Mouse (Mus musculus): ENCODE measurements around the gene Amph. TPM values are rescaled to one million over a fixed set of nuclear protein-coding genes. Genes with fewer than 3 reads are reported as not detected.
"Not testable (repeated sequence)": the region's sequence is repeated elsewhere in the genome, so short reads cannot be mapped to it uniquely, and the experiment has no call there.

Gene Amph
- polyA plus RNA-seq, 1 experiment from 2014 or later = 3.7 TPM

DNA sequence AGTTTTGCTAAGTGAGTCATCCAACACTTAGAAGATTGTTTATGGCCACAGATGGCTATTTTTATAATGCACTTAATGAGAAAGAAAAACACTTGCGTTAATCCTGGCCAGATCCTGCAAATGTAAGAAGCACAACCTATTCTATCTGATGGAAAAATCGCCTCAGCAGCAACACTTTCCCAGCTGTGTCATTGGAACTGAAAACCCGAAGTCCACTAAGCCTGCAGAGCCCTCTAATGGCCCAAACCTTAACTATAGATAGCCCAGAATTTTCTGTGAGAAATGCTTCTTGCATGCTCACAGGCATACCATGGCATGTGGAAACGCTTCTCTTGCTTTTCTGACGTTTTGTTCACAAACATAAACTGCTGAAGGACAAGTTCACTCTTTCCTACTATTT, 158.4 kb downstream of the Amph start:
- Histone ChIP-seq H3K4me3 (ENCODE audit: low read depth, low read length) (no peak overlapping the region), H3K4me2 (ENCODE audit: low read depth, low read length) (no peak overlapping the region), H3K9ac (ENCODE audit: low read depth, low read length) (no peak overlapping the region), H3K27me3 (replicated peaks; ENCODE audit: control insufficient read depth, insufficient read depth, low read length) (no peaks in the 10 kb centered on the region), H3K36me3 (ENCODE audit: control insufficient read depth, insufficient read depth, low read length) (no peaks in the 10 kb centered on the region), H3K27ac (replicated peaks; ENCODE audit: low read depth, low read length) (no peak overlapping the region), H3K4me1 (ENCODE audit: control insufficient read depth, insufficient read depth, low read length) (no peaks in the 10 kb centered on the region), H3K9me3 (ENCODE audit: control insufficient read depth, low read length) (no peaks in the 10 kb centered on the region)
- WGBS = 53% methylated on average over 5 of the region's 5 CpGs
- ATAC-seq (ENCODE audit: low read depth) = no peak
- peak; percentile 11 for DNase-seq (ENCODE audit: low spot score)

DNA sequence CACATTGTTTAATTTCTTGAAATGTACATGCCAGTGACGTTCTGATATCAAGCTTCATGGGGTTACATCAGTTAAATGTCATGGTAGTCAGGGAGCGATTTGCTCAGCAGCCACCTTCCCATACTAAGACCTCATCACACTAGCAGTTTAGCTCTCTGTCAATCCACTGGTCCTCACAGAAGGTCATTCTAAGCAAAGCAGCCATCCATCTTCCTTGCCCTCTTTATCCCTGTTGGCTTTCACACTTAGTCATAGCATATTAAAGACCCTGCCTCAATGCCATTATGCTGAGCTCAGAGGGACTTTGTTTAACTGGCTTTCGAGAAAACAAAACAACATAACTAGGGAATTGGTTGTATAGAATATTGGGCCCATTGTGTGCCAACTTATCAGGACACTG, 161.3 kb downstream of the Amph start:
- Histone ChIP-seq H3K9ac (ENCODE audit: low read depth, low read length) (no peak overlapping the region), H3K27me3 (replicated peaks; ENCODE audit: control insufficient read depth, insufficient read depth, low read length) (no peaks in the 10 kb centered on the region), H3K4me3 (ENCODE audit: low read depth, low read length) (no peak overlapping the region), H3K4me1 (ENCODE audit: control insufficient read depth, insufficient read depth, low read length) (no peaks in the 10 kb centered on the region), H3K9me3 (ENCODE audit: control insufficient read depth, low read length) (no peaks in the 10 kb centered on the region), H3K36me3 (ENCODE audit: control insufficient read depth, insufficient read depth, low read length) (no peaks in the 10 kb centered on the region), H3K27ac (replicated peaks; ENCODE audit: low read depth, low read length) (no peak overlapping the region), H3K4me2 (ENCODE audit: low read depth, low read length) (no peak overlapping the region)
- ATAC-seq (ENCODE audit: low read depth) (no peak), DNase-seq (ENCODE audit: low spot score) (no peak)
- 66% methylated on average over 3 of the region's 3 CpGs for WGBS

DNA sequence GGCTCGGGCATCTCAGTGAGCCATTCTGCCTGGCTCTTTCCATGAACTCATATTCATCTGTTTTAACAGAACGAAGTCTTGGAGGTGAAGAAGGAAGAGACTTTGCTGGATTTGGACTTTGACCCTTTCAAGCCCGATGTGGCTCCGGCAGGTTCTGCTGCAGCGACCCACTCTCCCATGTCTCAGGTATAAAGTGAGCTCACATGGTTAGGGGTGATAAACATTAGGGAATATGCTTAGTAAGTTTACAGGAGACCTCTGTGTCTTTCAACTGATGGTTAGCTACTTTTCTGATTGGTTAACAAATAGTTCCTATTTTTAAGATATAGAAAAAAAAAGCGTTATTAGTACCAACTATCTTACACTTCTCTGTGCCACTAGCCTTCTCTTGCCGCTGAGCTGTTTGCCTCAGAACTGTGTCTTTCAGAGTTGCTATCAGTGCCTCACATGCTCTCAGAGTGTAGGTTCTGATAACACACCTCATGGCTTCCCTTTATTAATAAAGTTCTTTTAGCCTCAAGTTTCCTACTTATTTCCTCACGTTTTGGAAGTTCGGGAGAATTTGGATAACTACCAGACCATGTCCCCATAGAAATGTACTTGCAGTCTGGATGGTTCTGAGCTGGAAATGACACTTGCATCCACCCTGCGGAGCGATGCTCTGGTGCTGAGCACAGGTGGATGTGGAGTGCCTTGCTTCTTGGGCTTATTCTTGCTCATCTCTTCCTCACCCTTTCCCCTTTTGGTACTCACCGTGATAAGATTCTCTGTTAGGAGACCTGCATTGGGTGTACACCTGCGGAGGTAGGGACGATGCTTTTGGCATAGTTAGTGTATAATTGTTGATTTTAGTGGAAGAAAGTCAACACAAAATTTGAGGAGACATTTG, 165.3 kb downstream of the Amph start:
- H3K4me2 ChIP-seq (ENCODE audit: low read depth, low read length) = no peak overlapping the region
- no peaks in the 10 kb centered on the region for H3K9me3 ChIP-seq (ENCODE audit: control insufficient read depth, low read length)
- WGBS = 88% methylated on average over 14 of the region's 14 CpGs
- no peaks in the 10 kb centered on the region for H3K27me3 ChIP-seq (replicated peaks; ENCODE audit: control insufficient read depth, insufficient read depth, low read length)
- H3K36me3 ChIP-seq (ENCODE audit: control insufficient read depth, insufficient read depth, low read length) = no peaks in the 10 kb centered on the region
- no peak overlapping the region for H3K4me3 ChIP-seq (ENCODE audit: low read depth, low read length)
- no peak overlapping the region for H3K27ac ChIP-seq (replicated peaks; ENCODE audit: low read depth, low read length)
- H3K9ac ChIP-seq (ENCODE audit: low read depth, low read length) = no peak overlapping the region
- no peak for ATAC-seq (ENCODE audit: low read depth)
- DNase-seq (ENCODE audit: low spot score) = no peak
- H3K4me1 ChIP-seq (ENCODE audit: control insufficient read depth, insufficient read depth, low read length) = no peaks in the 10 kb centered on the region

DNA sequence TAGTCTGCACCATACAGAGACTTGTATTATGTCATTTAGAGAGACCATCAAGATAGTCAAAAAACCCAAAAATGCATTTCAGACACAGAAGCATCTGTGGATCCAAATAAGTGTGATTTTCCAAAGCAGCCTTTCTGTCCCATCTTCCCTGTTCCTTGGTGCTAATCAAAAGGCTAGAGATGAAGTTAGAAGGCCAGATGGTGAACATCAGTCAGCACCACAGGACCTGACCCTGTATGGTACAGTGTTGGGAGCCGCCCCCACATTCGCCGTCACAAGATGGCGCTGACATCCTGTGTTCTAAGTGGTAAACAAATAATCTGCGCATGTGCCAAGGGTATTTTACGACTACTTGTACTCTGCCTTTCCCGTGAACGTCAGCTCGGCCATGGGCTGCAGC, 166.8 kb downstream of the Amph start:
- not testable (repeated sequence) for H3K9me3 ChIP-seq (ENCODE audit: control insufficient read depth, low read length); H3K4me3 ChIP-seq (ENCODE audit: low read depth, low read length); H3K27ac ChIP-seq (replicated peaks; ENCODE audit: low read depth, low read length); H3K36me3 ChIP-seq (ENCODE audit: control insufficient read depth, insufficient read depth, low read length); H3K27me3 ChIP-seq (replicated peaks; ENCODE audit: control insufficient read depth, insufficient read depth, low read length); H3K4me1 ChIP-seq (ENCODE audit: control insufficient read depth, insufficient read depth, low read length); DNase-seq (ENCODE audit: low spot score); H3K4me2 ChIP-seq (ENCODE audit: low read depth, low read length); H3K9ac ChIP-seq (ENCODE audit: low read depth, low read length); ATAC-seq (ENCODE audit: low read depth)
- 93% methylated on average over 4 of the region's 9 CpGs for WGBS

DNA sequence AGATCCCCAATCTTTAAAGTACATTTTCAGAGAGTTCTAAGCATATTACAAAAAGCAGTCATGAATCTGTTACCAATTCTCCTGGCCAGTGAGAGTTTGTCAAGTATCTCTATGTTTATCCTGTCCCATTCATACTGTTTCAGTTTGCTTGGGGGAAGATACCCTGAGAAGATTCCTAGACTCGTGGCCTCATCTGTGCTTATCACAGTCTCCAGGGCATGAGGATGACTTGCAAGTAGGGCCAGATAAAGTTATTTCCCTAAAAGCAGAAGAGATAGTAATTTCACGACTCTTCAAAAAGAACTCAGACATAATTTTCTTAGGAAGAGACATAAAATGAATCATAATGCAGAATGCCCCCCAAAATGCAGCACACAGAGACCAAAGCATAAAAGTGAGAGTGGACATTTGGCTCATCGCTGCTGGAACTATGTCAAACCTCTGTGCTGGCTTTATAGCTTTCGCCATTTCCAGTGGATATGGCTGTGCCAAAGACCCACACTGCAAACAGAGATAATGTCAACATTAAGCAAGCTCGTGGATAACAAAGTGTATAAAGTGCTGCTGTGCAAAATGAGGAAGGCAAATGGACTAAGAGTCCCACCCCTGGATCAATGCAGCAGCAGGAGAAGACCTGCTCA, 179.0 kb downstream of the Amph start:
- no peaks in the 10 kb centered on the region for H3K27me3 ChIP-seq (replicated peaks; ENCODE audit: control insufficient read depth, insufficient read depth, low read length)
- WGBS = 80% methylated on average over 5 of the region's 5 CpGs
- no peak overlapping the region for H3K27ac ChIP-seq (replicated peaks; ENCODE audit: low read depth, low read length)
- no peak for DNase-seq (ENCODE audit: low spot score)
- ATAC-seq (ENCODE audit: low read depth) = no peak
- no peaks in the 10 kb centered on the region for H3K9me3 ChIP-seq (ENCODE audit: control insufficient read depth, low read length)
- H3K4me3 ChIP-seq (ENCODE audit: low read depth, low read length) = no peak overlapping the region
- H3K9ac ChIP-seq (ENCODE audit: low read depth, low read length) = no peak overlapping the region
- H3K36me3 ChIP-seq (ENCODE audit: control insufficient read depth, insufficient read depth, low read length) = no peaks in the 10 kb centered on the region
- no peak overlapping the region for H3K4me2 ChIP-seq (ENCODE audit: low read depth, low read length)
- no peaks in the 10 kb centered on the region for H3K4me1 ChIP-seq (ENCODE audit: control insufficient read depth, insufficient read depth, low read length)

DNA sequence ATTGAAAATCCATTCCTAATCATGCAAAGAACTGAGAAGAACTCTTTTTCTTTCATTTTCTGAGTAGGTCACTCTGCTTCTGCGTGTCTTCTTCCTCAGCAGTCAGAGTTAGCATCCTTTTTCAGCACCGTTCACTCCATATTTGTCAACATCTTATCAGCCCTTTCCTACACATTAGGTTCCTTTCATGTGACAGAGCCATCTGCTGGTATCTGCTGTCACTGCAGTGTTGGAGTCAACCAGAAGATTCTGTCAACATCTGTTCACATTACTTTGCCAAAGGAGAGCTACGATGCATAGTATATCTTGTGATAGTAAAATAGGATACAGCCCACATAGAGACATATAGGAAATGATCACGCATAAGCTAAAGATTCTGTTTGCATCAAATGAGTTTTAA, 185.8 kb downstream of the Amph start:
- no peaks in the 10 kb centered on the region for H3K9me3 ChIP-seq (ENCODE audit: control insufficient read depth, low read length)
- no peak overlapping the region for H3K27ac ChIP-seq (replicated peaks; ENCODE audit: low read depth, low read length)
- DNase-seq (ENCODE audit: low spot score) = peak; percentile 36
- H3K9ac ChIP-seq (ENCODE audit: low read depth, low read length) = no peak overlapping the region
- H3K4me3 ChIP-seq (ENCODE audit: low read depth, low read length) = no peak overlapping the region
- H3K4me1 ChIP-seq (ENCODE audit: control insufficient read depth, insufficient read depth, low read length) = 0 out of 2 replicates have a peak, but pooled peaks cover 3% of the 10 kb centered on the region
- no peaks in the 10 kb centered on the region for H3K27me3 ChIP-seq (replicated peaks; ENCODE audit: control insufficient read depth, insufficient read depth, low read length)
- WGBS = 32% methylated on average over 4 of the region's 4 CpGs
- ATAC-seq (ENCODE audit: low read depth) = no peak
- H3K4me2 ChIP-seq (ENCODE audit: low read depth, low read length) = no peak overlapping the region
- no peaks in the 10 kb centered on the region for H3K36me3 ChIP-seq (ENCODE audit: control insufficient read depth, insufficient read depth, low read length)

DNA sequence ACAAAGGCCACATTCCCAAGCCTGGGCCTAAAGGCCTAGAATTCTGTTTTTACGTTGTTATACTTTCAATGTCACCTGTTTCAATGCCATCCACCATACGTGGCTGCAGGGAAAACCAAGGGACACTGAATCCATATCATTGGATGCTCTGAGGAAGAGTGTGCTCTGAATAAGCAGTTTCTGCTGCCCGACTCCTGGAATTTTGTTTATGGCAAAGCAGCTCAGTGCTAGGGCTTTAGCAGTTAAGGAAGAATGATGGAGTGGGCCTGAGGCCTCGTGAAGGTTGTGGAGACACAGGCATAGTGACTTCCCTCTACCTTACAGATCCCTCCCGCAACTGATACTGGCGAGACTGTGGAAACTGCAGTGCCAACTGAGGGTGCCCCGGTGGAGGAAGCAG, 189.2 kb downstream of the Amph start:
- ATAC-seq (ENCODE audit: low read depth) (no peak), DNase-seq (ENCODE audit: low spot score) (no peak)
- H3K36me3 ChIP-seq (ENCODE audit: control insufficient read depth, insufficient read depth, low read length) = no peaks in the 10 kb centered on the region
- H3K9ac ChIP-seq (ENCODE audit: low read depth, low read length) = no peak overlapping the region
- H3K9me3 ChIP-seq (ENCODE audit: control insufficient read depth, low read length) = no peaks in the 10 kb centered on the region
- no peak overlapping the region for H3K27ac ChIP-seq (replicated peaks; ENCODE audit: low read depth, low read length)
- no peak overlapping the region for H3K4me2 ChIP-seq (ENCODE audit: low read depth, low read length)
- H3K4me1 ChIP-seq (ENCODE audit: control insufficient read depth, insufficient read depth, low read length) = 0 out of 2 replicates have a peak, but pooled peaks cover 3% of the 10 kb centered on the region
- H3K4me3 ChIP-seq (ENCODE audit: low read depth, low read length) = no peak overlapping the region
- H3K27me3 ChIP-seq (replicated peaks; ENCODE audit: control insufficient read depth, insufficient read depth, low read length) = no peaks in the 10 kb centered on the region
- 76% methylated on average over 7 of the region's 7 CpGs for WGBS

DNA sequence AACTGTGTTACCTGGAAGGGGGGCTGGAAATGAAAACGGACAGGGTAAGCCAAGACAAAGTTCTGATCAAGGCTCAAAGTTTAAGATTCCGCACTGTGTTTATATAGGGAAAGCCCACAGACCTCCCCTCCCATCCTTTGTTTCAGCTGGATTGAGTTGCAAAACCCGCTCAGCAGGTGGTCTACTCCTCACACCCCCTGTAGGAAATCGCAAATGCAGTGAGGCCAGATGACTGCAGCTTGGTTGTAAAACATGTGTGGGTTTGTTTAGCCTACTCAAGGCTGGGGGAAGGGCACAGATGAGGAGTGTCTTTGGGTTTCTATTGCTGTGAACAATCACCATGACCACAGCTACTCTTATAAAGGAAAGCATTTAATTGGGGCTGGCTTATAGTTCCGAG, 189.9 kb downstream of the Amph start:
- H3K4me1 ChIP-seq (ENCODE audit: control insufficient read depth, insufficient read depth, low read length) = 0 out of 2 replicates have a peak, but pooled peaks cover 3% of the 10 kb centered on the region
- ATAC-seq (ENCODE audit: low read depth) (peak; percentile 50), DNase-seq (ENCODE audit: low spot score) (peak; percentile 43)
- H3K9ac ChIP-seq (ENCODE audit: low read depth, low read length) = no peak overlapping the region
- H3K4me3 ChIP-seq (ENCODE audit: low read depth, low read length) = no peak overlapping the region
- no peaks in the 10 kb centered on the region for H3K9me3 ChIP-seq (ENCODE audit: control insufficient read depth, low read length)
- no peak overlapping the region for H3K27ac ChIP-seq (replicated peaks; ENCODE audit: low read depth, low read length)
- 32% methylated on average over 5 of the region's 5 CpGs for WGBS
- H3K27me3 ChIP-seq (replicated peaks; ENCODE audit: control insufficient read depth, insufficient read depth, low read length) = no peaks in the 10 kb centered on the region
- no peak overlapping the region for H3K4me2 ChIP-seq (ENCODE audit: low read depth, low read length)
- no peaks in the 10 kb centered on the region for H3K36me3 ChIP-seq (ENCODE audit: control insufficient read depth, insufficient read depth, low read length)
